Mouse (Mus musculus) kidney, embryonic 14.5 days (tissue): ENCODE measurements around the gene Prss43. TPM values are rescaled to one million over a fixed set of nuclear protein-coding genes. Genes with fewer than 3 reads are reported as not detected.
A peak's percentile ranks its signal among the peaks of the same experiment; 100 is the strongest.

Experiments used
- ATAC-seq: fragments of 200-750 bp; cut with Nextera tagmentation; 2 replicates; pipeline ENCODE4 v1.8.0; 2017; ENCODE audit warnings: moderate number of reproducible peaks, mild to moderate bottlenecking, moderate TSS enrichment, moderate library complexity; ENCODE audit not compliant: low FRiP score, low TSS enrichment
- H3K27ac ChIP-seq: fragments of 300-500 bp; sonication (generic); 2 replicates; pipeline ENCODE4 v1.5.1; 2014; ENCODE audit warnings: low read depth, mild to moderate bottlenecking, low read length, moderate library complexity, mixed read lengths
- H3K27me3 ChIP-seq: fragments of 300-500 bp; sonication (generic); 2 replicates; pipeline ENCODE4 v1.6.1; 2014; ENCODE audit warnings: mild to moderate bottlenecking, low read length; ENCODE audit not compliant: control insufficient read depth, insufficient read depth
- H3K36me3 ChIP-seq: fragments of 300-500 bp; sonication (generic); 2 replicates; pipeline ENCODE4 v1.6.1; 2014; ENCODE audit warnings: low read length, mixed read lengths; ENCODE audit not compliant: control insufficient read depth, insufficient read depth
- H3K4me1 ChIP-seq: fragments of 300-500 bp; sonication (generic); 2 replicates; pipeline ENCODE4 v1.6.1; 2014; ENCODE audit warnings: low read length, mixed read lengths; ENCODE audit not compliant: control insufficient read depth, insufficient read depth
- H3K4me2 ChIP-seq: fragments of 300-500 bp; sonication (generic); replicated peaks from 2 replicates; pipeline ENCODE4 v1.6.1; 2014; ENCODE audit warnings: low read depth, mild to moderate bottlenecking, low read length
- H3K4me3 ChIP-seq: fragments of 300-500 bp; sonication (generic); 2 replicates; pipeline ENCODE4 v1.5.1; 2014; ENCODE audit warnings: mild to moderate bottlenecking, low read length
- H3K9ac ChIP-seq: fragments of 300-500 bp; sonication (generic); 2 replicates; pipeline ENCODE4 v1.6.1; 2014; ENCODE audit warnings: low read depth, mild to moderate bottlenecking, low read length, moderate library complexity
- H3K9me3 ChIP-seq: fragments of 300-500 bp; sonication (generic); 2 replicates; pipeline ENCODE4 v1.6.1; 2016; ENCODE audit warnings: low read length; ENCODE audit not compliant: control insufficient read depth
- WGBS: fragments of 180-500 bp; shearing (Covaris S2); extraction: QIAGEN DNeasy Blood & Tissue Kit; methylation state at CpG from one replicate; pipeline ENCODE4 v1.1.7; 2014; 5-methylcytosine and 5-hydroxymethylcytosine counted together
- polyA plus RNA-seq: library from polyadenylated mRNA; unstranded; fragments of >200 nt; fragmentation: Nextera tagmentation; extraction: Ambion mirVana; gene quantifications from 2 replicates; pipeline ENCODE4 v1.2.1, GENCODE M21; 2014

The Prss43 gene
- polyA plus RNA-seq, result not detected in 2 replicates

DNA sequence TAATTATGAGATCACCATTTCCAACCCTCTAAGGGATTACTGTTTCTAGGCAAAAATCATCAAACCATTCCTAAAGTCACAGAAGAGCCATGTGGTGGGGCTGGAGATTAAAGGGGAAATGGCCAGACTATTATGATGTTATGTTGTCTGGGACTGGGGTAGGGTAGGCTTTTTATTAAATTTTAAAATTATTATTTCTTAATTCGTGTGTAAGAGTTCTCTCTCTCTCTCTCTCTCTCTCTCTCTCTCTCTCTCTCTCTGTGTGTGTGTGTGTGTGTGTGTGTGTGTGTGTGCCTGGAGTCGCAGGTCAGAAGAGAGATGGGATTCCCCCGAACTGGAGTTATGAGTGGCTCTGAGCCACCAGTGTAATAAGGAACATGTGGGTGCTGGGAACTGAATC is at the start of gene Prss43:
TSS of gene Prss43 (plus strand) at position 301 of the 400 bp plus-strand sequence.
- Histone ChIP-seq H3K27me3 (no peaks in the 10 kb centered on the region), H3K27ac (no peak within 1 kb of the TSS), H3K9ac (no peak within 1 kb of the TSS), H3K9me3 (no peaks in the 10 kb centered on the region), H3K4me1 (no peaks in the 10 kb centered on the region), H3K4me3 (no peak within 1 kb of the TSS), H3K36me3 (no peaks in the 10 kb centered on the region), H3K4me2 (no peak within 1 kb of the TSS)
- ATAC-seq, result no peak
- WGBS, result 82% methylated on average over 3 of the region's 3 CpGs

DNA sequence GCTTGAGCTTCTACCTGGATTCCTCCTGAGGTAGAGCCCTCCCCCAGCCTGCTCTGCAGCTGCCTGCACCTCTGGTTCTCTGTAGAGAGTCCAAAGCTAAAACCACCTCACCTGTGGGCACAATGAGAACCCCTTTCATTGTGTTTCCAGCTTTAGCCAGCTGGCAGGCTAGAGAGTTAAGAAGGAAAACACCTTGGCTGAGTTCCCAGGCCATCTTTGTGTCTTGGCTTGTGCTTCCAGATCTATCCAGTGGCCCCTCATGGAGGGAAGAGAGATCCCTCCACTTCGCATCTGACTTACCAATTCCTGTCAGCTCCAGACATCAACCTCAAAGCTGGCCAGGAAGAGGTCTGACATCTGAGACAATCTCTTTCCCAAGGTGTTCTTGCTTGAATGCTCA is 48.4 kb upstream of the Prss43 start:
- H3K9me3 ChIP-seq, result no peaks in the 10 kb centered on the region
- ATAC-seq, result no peak
- H3K27me3 ChIP-seq, result no peaks in the 10 kb centered on the region
- H3K4me2 ChIP-seq, result no peak overlapping the region
- WGBS, result 77% methylated on average over 1 of the region's 1 CpGs
- no peak overlapping the region for H3K4me3 ChIP-seq
- no peaks in the 10 kb centered on the region for H3K36me3 ChIP-seq
- peaks cover 7% of the 10 kb centered on the region; the same call in 1 of the 2 replicates for H3K4me1 ChIP-seq
- 0 out of 2 replicates have a peak overlapping the region, but pooled peaks have one; percentile 0 for H3K9ac ChIP-seq
- H3K27ac ChIP-seq, result no peak overlapping the region

DNA sequence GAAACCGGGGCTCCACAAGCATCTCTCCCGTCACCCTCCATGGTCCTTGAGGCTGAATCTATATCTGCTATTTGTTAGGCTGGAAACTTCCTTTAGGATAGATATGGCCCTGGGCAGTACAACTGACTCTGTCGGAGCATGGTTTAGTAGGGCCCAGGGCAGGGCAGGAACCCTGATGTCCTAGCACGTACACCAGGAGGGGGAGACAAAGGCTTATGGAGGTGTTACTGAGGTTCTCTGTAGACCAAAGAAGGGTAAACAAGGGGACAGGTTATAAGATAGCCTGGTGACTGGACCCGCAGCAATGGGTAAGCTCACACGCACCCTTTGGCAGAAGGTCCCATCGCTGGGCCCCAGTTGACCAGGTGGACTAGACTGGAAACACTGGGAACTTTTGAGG is 47.9 kb upstream of the Prss43 start:
- Histone ChIP-seq H3K4me3 (no peak overlapping the region), H3K36me3 (no peaks in the 10 kb centered on the region), H3K27ac (no peak overlapping the region), H3K4me1 (peaks cover 7% of the 10 kb centered on the region; the same call in 1 of the 2 replicates), H3K4me2 (no peak overlapping the region), H3K27me3 (no peaks in the 10 kb centered on the region), H3K9ac (no peak overlapping the region), H3K9me3 (no peaks in the 10 kb centered on the region)
- ATAC-seq, result no peak
- WGBS, result 79% methylated on average over 7 of the region's 7 CpGs

DNA sequence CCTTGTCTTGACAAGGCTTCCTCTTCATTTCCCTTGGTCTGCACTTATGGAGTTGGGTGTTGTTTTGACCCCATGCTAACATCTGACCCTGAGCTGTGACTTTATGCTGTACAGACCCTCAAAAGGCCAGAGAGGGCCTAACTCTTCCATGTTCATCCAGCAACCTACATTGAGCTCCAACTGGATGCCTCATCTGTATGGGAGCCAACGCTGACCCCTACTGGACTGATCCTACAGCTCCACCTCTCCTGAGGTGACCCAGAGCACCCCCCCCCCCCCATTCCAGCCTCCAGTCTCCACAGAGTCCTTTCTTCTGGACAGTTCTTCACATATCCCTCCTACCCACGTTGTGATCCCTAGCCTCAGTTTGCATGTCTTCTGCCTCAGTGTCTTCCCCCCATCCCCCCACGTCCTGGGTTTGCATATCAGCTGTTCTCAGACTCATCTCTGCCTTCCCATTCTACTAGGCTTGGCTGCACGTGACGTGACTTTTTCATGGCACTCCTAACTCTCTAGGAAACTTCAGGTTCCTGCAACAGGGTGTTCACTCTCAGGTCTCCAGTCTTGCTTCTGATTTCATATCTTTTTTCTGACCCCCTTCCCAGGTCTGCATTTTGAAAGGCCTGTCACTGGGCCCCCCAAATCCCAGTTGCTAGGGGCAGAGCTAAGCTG is 47.1 kb upstream of the Prss43 start:
- no peak overlapping the region for H3K4me3 ChIP-seq
- H3K9me3 ChIP-seq, result no peaks in the 10 kb centered on the region
- no peaks in the 10 kb centered on the region for H3K36me3 ChIP-seq
- WGBS, result 51% methylated on average over 5 of the region's 5 CpGs
- ATAC-seq, result no peak
- no peaks in the 10 kb centered on the region for H3K27me3 ChIP-seq
- H3K4me1 ChIP-seq, result peaks cover 7% of the 10 kb centered on the region; the same call in 1 of the 2 replicates
- no peak overlapping the region for H3K9ac ChIP-seq
- no peak overlapping the region for H3K27ac ChIP-seq
- H3K4me2 ChIP-seq, result no peak overlapping the region

DNA sequence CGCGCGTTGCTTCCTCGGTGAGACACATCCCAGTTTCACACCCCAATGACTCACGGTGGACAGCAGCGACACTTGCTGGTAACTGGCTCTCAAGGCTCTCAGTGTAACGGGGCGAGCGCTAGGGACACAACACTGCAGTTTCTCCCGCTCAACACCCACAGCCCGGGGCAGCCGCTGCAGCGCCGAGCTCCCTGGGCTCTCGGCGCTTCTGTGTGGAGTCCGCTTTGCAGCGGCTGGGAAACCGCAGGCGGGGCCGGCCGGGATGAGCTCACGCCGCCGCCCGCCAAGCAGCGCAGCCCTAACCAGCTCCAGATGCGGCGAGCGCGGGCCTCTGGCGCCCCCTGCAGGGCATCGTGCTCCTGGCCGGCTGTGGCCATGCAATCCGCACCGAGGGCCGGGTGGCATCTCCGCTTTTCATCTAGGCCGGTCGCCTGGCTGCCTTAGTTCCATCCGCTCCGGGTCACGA is 45.2 kb upstream of the Prss43 start:
- H3K9ac ChIP-seq, result peak overlapping the region; percentile 70
- H3K9me3 ChIP-seq, result no peaks in the 10 kb centered on the region
- H3K27ac ChIP-seq, result no peak overlapping the region
- peak overlapping the region; percentile 48 for H3K4me3 ChIP-seq
- no peaks in the 10 kb centered on the region for H3K36me3 ChIP-seq
- peak; percentile 95 for ATAC-seq
- 1% methylated on average over 43 of the region's 43 CpGs for WGBS
- peaks cover 7% of the 10 kb centered on the region; the same call in 1 of the 2 replicates for H3K4me1 ChIP-seq
- peak overlapping the region; percentile 87 for H3K4me2 ChIP-seq
- no peaks in the 10 kb centered on the region for H3K27me3 ChIP-seq

DNA sequence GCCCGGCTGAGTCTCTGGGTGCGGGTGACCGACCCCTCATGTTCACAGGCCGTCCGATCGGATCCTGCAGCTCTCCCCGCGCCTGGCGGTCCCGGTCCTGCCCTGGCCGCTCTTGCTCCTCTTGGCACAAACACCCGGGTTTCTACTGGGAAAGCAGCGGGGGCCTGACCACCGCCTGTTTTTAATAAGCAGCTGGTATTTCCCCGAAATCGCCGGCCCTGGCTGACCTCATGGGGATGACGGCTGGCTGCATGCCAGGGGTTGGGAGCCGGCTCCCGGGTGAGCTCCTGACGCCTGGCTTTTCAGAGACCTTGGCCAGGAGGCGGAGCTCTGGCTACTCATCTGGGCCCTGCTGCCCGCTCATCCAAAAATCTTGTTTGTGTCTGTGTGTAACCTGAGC is 44.8 kb upstream of the Prss43 start:
- no peak overlapping the region for H3K27ac ChIP-seq
- H3K4me2 ChIP-seq, result peak overlapping the region; percentile 87
- H3K27me3 ChIP-seq, result no peaks in the 10 kb centered on the region
- H3K9ac ChIP-seq, result peak overlapping the region; percentile 70
- peaks cover 7% of the 10 kb centered on the region; the same call in 1 of the 2 replicates for H3K4me1 ChIP-seq
- no peaks in the 10 kb centered on the region for H3K9me3 ChIP-seq
- H3K4me3 ChIP-seq, result peak overlapping the region; percentile 48
- no peaks in the 10 kb centered on the region for H3K36me3 ChIP-seq
- peak; percentile 58 for ATAC-seq
- under 1% methylated on average over 23 of the region's 23 CpGs for WGBS

DNA sequence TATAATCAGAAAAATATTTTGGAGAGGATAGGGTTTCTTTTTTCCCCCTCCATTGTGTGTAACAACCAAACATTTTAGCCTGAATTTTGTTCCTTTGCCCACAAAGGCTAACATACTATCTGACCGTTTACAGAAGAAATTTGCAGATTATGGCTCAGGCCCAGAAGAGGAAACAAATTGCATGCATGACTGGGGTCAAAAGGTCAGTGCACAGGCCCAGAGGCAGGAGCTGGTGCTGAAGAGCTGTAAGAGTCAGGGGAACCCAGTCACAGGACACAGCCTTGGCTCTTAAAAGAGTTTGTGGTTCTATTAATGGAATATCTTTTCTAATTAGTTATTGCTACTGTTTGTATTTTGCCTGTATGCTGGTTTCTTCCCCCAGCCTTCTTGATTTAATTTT is 42.9 kb upstream of the Prss43 start:
- no peaks in the 10 kb centered on the region for H3K36me3 ChIP-seq
- no peak for ATAC-seq
- H3K27ac ChIP-seq, result no peak overlapping the region
- no peak overlapping the region for H3K4me3 ChIP-seq
- no peaks in the 10 kb centered on the region for H3K9me3 ChIP-seq
- no peak overlapping the region for H3K9ac ChIP-seq
- no peaks in the 10 kb centered on the region for H3K27me3 ChIP-seq
- 56% methylated on average over 1 of the region's 1 CpGs for WGBS
- peaks cover 7% of the 10 kb centered on the region; the same call in 1 of the 2 replicates for H3K4me1 ChIP-seq
- no peak overlapping the region for H3K4me2 ChIP-seq

DNA sequence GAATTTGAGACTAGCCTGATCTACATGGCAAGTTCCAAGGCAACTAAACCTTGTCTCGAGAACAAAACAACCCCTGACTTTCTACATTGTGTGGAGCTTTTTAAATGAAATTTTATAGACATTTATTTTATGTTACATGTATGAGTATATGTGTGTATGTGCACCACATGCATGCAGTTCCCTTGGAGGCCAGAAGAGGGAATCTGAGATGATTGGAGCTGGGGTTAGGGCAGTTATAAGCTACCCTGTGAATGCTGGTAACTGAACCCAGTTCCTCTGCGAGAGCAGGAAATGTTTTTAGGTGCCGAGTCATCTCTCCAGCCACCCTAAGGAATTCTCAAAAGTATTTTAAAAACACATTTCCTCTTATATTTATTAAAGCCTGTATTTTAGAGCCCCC is 38.3 kb upstream of the Prss43 start:
- Histone ChIP-seq H3K4me2 (no peak overlapping the region), H3K9ac (no peak overlapping the region), H3K27me3 (no peaks in the 10 kb centered on the region), H3K4me3 (no peak overlapping the region), H3K27ac (no peak overlapping the region), H3K4me1 (no peaks in the 10 kb centered on the region), H3K9me3 (no peaks in the 10 kb centered on the region), H3K36me3 (no peaks in the 10 kb centered on the region)
- 89% methylated on average over 3 of the region's 3 CpGs for WGBS
- no peak for ATAC-seq

DNA sequence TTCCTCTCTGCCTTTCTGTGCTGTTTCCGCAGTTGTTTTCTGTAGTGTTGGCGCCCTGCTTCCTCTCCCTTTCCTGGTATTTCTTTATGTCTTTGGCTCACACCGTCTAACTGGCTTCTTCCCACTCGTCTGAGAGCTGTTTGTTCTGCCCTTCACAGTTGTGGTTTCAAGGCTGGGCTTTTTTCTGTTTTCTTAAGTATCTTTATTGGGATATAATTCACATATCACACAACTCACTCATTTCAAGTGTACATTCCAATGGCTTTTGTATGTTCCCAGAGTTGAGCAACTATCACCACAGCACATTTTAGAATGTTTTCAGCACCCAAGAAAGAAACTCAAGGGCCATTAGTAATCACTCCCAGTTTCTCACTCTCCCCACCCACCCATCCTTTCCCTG is 36.0 kb upstream of the Prss43 start:
- WGBS, result 71% methylated on average over 4 of the region's 4 CpGs
- no peak for ATAC-seq
- Histone ChIP-seq H3K4me2 (no peak overlapping the region), H3K27ac (no peak overlapping the region), H3K9me3 (no peaks in the 10 kb centered on the region), H3K27me3 (no peaks in the 10 kb centered on the region), H3K4me1 (no peaks in the 10 kb centered on the region), H3K36me3 (no peaks in the 10 kb centered on the region), H3K9ac (no peak overlapping the region), H3K4me3 (no peak overlapping the region)
